ENCODE assay signal across 18 mouse cellular contexts in the genomic region with DNA sequence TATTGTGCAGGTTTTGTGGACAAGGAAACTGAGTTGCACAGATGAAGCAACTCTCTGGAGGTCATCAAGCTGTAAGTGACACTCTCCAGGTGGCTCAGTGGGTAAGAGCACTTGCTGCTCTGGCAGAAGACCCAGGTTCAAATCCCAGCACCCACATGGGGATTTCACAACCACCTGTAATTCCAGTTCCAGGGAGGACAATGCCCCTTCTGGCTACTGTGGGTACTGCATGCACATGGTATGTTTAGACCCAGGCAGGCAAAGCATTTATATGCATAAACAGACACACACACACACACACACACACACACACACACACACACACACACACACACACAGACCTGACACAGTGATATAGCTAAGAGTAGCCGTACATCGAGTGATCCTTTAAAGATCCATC.
A peak's percentile ranks its signal among the peaks of the same experiment; 100 is the strongest.
DNase-seq lines count a peak whose midpoint lies in the region; ATAC-seq and TF ChIP-seq lines count a peak whose summit lies in the region.
"Had no signal": no experiment of that assay in that cellular context is flagged by ENCODE, and none has a peak within 500 bp of the region (broad histone marks: within the 10 kb centered on the region; RNA-seq: fewer than 3 reads in every experiment).

No protein-coding gene starts in this region.

- no peak for TF ChIP-seq RAD21 in CH12.LX (IDR thresholded peaks at IDR 0.05; ENCODE audit: low read depth, low read length)

- TF ChIP-seq POLR2A in liver, adult 2 months (IDR thresholded peaks at IDR 0.05; ENCODE audit: extremely low read depth, insufficient read depth, low read length), result no peak
- TF ChIP-seq POLR2A in CH12.LX (IDR thresholded peaks at IDR 0.05; ENCODE audit: low read depth, low read length), result no peak
- TF ChIP-seq POLR2A in embryonic fibroblast, embryonic 13.5 days (IDR thresholded peaks at IDR 0.05; ENCODE audit: low read depth, low read length), result no peak

- peaks cover 8% of the 10 kb centered on the region for H3K4me1 ChIP-seq in liver, adult 2 months (ENCODE audit: control insufficient read depth, insufficient read depth, low read length)
- H3K4me1 ChIP-seq in liver, embryonic 12.5 days, result no peaks in the 10 kb centered on the region
- peaks cover 0 to 26% of the 10 kb centered on the region in 2 experiments; a peak in 2 of 4 replicates for H3K4me1 ChIP-seq in CH12.LX (ENCODE audit: control insufficient read depth in 1 of 2, insufficient read depth in 2 of 2)
- peaks cover 6% of the 10 kb centered on the region for H3K4me1 ChIP-seq in embryonic fibroblast, embryonic 13.5 days (ENCODE audit: control insufficient read depth, insufficient read depth, low read length)

- peak; percentile 21; the same call in 1 of the 2 replicates for TF ChIP-seq CTCF in liver, adult 2 months (IDR thresholded peaks at IDR 0.05; ENCODE audit: low read depth, low read length)
- TF ChIP-seq CTCF in CH12.LX (conservative IDR thresholded peaks at IDR 0.05 in 1 of 2, IDR thresholded peaks at IDR 0.05 in 1 of 2; ENCODE audit: low read depth in 2 of 2, low read length in 2 of 2), result peak; percentile 25 to 34; a peak in 2 of 4 replicates
- TF ChIP-seq CTCF in embryonic fibroblast, embryonic 13.5 days (IDR thresholded peaks at IDR 0.05; ENCODE audit: borderline replicate concordance, insufficient read depth, low read length), result no peak

- 100% methylated on average over 2 of the region's 2 CpGs for WGBS in liver, adult 2 months
- WGBS in liver, embryonic 12.5 days (ENCODE audit: insufficient replicate concordance), result 89% methylated on average over 2 of the region's 2 CpGs

- no peaks in the 10 kb centered on the region for H3K36me3 ChIP-seq in liver, adult 2 months (ENCODE audit: control insufficient read depth, insufficient read depth, low read length)
- no peaks in the 10 kb centered on the region for H3K36me3 ChIP-seq in liver, embryonic 12.5 days
- no peaks in the 10 kb centered on the region for H3K36me3 ChIP-seq in CH12.LX (replicated peaks in 1 of 2; ENCODE audit: control insufficient read depth in 1 of 2, insufficient read depth in 1 of 2, low read length in 1 of 2)
- H3K36me3 ChIP-seq: embryonic facial prominence, embryonic 13.5 days; heart, embryonic 15.5 days; lung, embryonic 15.5 days; neural tube, embryonic 13.5 days; stomach, embryonic 15.5 days had no signal

- H3K79me2 ChIP-seq in liver, adult 2 months (ENCODE audit: control insufficient read depth, insufficient read depth, low read length), result no peaks in the 10 kb centered on the region
- no peaks in the 10 kb centered on the region for H3K79me2 ChIP-seq in CH12.LX (replicated peaks; ENCODE audit: control insufficient read depth, extremely low read depth, insufficient read depth, poor library complexity, severe bottlenecking)

- H3K9ac ChIP-seq in liver, adult 2 months (ENCODE audit: low read depth, low read length), result no peak overlapping the region
- H3K9ac ChIP-seq in liver, embryonic 12.5 days, result no peak overlapping the region
- H3K9ac ChIP-seq in CH12.LX (ENCODE audit: insufficient read depth, low read depth), result no peak overlapping the region
- H3K9ac ChIP-seq: embryonic facial prominence, embryonic 13.5 days; forebrain, embryonic 13.5 days; heart, embryonic 15.5 days; lung, embryonic 15.5 days; neural tube, embryonic 13.5 days; stomach, embryonic 15.5 days had no signal

- no peak for ATAC-seq in CD4-positive, CD25-positive, alpha-beta regulatory T cell, adult 4 months
- ATAC-seq in liver, embryonic 12.5 days, result no peak
- ATAC-seq: forebrain, embryonic 13.5 days had no signal

- H3K9me3 ChIP-seq in liver, embryonic 12.5 days (replicated peaks), result no peaks in the 10 kb centered on the region
- H3K9me3 ChIP-seq in CH12.LX (replicated peaks; ENCODE audit: low read length), result no peaks in the 10 kb centered on the region
- H3K9me3 ChIP-seq: embryonic facial prominence, embryonic 13.5 days; forebrain, embryonic 13.5 days; heart, embryonic 15.5 days; lung, embryonic 15.5 days; neural tube, embryonic 13.5 days; stomach, embryonic 15.5 days had no signal

- no peaks in the 10 kb centered on the region for H3K27me3 ChIP-seq in liver, adult 2 months (ENCODE audit: control insufficient read depth, insufficient read depth, low read length)
- no peaks in the 10 kb centered on the region for H3K27me3 ChIP-seq in liver, embryonic 12.5 days (replicated peaks)
- H3K27me3 ChIP-seq in CH12.LX (replicated peaks), result no peaks in the 10 kb centered on the region
- H3K27me3 ChIP-seq: embryonic facial prominence, embryonic 13.5 days; forebrain, embryonic 13.5 days; heart, embryonic 15.5 days; lung, embryonic 15.5 days; neural tube, embryonic 13.5 days; stomach, embryonic 15.5 days had no signal

- in situ Hi-C loops in CH12.LX (cut with MboI; ENCODE audit: low pct_ligation_motif_present, low pct_unique_long_range_greater_than_20kb, low sequenced_read_pairs), result no loop called here

- DNase-seq in CD4-positive, CD25-positive, alpha-beta regulatory T cell, adult 2 months (ENCODE audit: low read depth, low spot score), result peak; percentile 45
- DNase-seq in liver, adult 2 months (ENCODE audit: extremely low read depth, low read depth, low spot score), result no peak
- no peak for DNase-seq in CH12.LX (ENCODE audit: extremely low read depth)
- no peak for DNase-seq in left cerebral cortex, adult 11 months (ENCODE audit: low spot score)
- DNase-seq in right cerebral cortex, postnatal 36 days (ENCODE audit: low spot score in 2 of 2), result no peak
- DNase-seq: cerebellum, adult 9-10 months; gastrocnemius, postnatal 14 days; kidney, postnatal 25 days; right cerebral cortex, postnatal 14 days had no signal

- H3K27ac ChIP-seq in liver, adult 2 months (replicated peaks; ENCODE audit: insufficient read depth, low read depth, low read length), result no peak overlapping the region
- H3K27ac ChIP-seq in liver, embryonic 12.5 days, result no peak overlapping the region
- no peak overlapping the region for H3K27ac ChIP-seq in CH12.LX (ENCODE audit: insufficient read depth, low read depth)
- H3K27ac ChIP-seq in embryonic fibroblast, embryonic 13.5 days (ENCODE audit: insufficient read depth, low read length), result peak overlapping the region; percentile 63; the same call in 1 of the 2 replicates
- H3K27ac ChIP-seq: embryonic facial prominence, embryonic 13.5 days; forebrain, embryonic 13.5 days; heart, embryonic 15.5 days; lung, embryonic 15.5 days; neural tube, embryonic 13.5 days; stomach, embryonic 15.5 days had no signal

- dilution Hi-C loops in CH12.LX (cut with MboI; ENCODE audit: extremely low pct_ligation_motif_present, extremely low pct_unique_long_range_greater_than_20kb, low sequenced_read_pairs), result no loop called here

- TF ChIP-seq EP300 in CH12.LX (IDR thresholded peaks at IDR 0.05; ENCODE audit: low read length), result no peak

- no peak overlapping the region for H3K4me3 ChIP-seq in liver, adult 2 months (ENCODE audit: insufficient read depth, low read depth, low read length)
- H3K4me3 ChIP-seq in liver, embryonic 12.5 days, result no peak overlapping the region
- no peak overlapping the region for H3K4me3 ChIP-seq in CH12.LX (replicated peaks in 1 of 3; ENCODE audit: low read depth in 2 of 3, low read length in 2 of 3, poor library complexity in 1 of 3)
- no peak overlapping the region for H3K4me3 ChIP-seq in embryonic fibroblast, embryonic 13.5 days (ENCODE audit: insufficient read depth, low read length)
- H3K4me3 ChIP-seq: embryonic facial prominence, embryonic 13.5 days; forebrain, embryonic 13.5 days; heart, embryonic 15.5 days; lung, embryonic 15.5 days; neural tube, embryonic 13.5 days; stomach, embryonic 15.5 days had no signal

- no peak overlapping the region for H3K4me2 ChIP-seq in liver, embryonic 12.5 days
- H3K4me2 ChIP-seq in CH12.LX (ENCODE audit: insufficient read depth, low read depth, poor library complexity, severe bottlenecking), result no peak overlapping the region
- H3K4me2 ChIP-seq: embryonic facial prominence, embryonic 13.5 days; forebrain, embryonic 13.5 days; heart, embryonic 15.5 days; lung, embryonic 15.5 days; neural tube, embryonic 13.5 days; stomach, embryonic 15.5 days had no signal

TF ChIP-seq in CH12.LX, 34 proteins besides CTCF, POLR2A, EP300 and RAD21:
- TF ChIP-seq RCOR1 (conservative IDR thresholded peaks at IDR 0.05; ENCODE audit: low read depth, low read length) (no peak), HCFC1 (IDR thresholded peaks at IDR 0.05; ENCODE audit: low read depth, low read length) (no peak), E2F4 (IDR thresholded peaks at IDR 0.05; ENCODE audit: insufficient replicate concordance, low read depth, low read length) (no peak), USF2 (conservative IDR thresholded peaks at IDR 0.05; ENCODE audit: low read depth, low read length) (no peak), BHLHE40 (IDR thresholded peaks at IDR 0.05; ENCODE audit: low read depth, low read length) (no peak), UBTF (IDR thresholded peaks at IDR 0.05; ENCODE audit: low read depth, low read length) (no peak), ETS1 (conservative IDR thresholded peaks at IDR 0.05; ENCODE audit: low read depth, low read length) (no peak), MAFK (IDR thresholded peaks at IDR 0.05; ENCODE audit: insufficient replicate concordance, low read length) (no peak), USF1 (IDR thresholded peaks at IDR 0.05; ENCODE audit: low read depth, low read length) (no peak), MAX (IDR thresholded peaks at IDR 0.05; ENCODE audit: low read length) (no peak), MAZ (IDR thresholded peaks at IDR 0.05; ENCODE audit: low read depth, low read length) (no peak), ZC3H11A (IDR thresholded peaks at IDR 0.05; ENCODE audit: low read depth, low read length) (no peak), NELFE (IDR thresholded peaks at IDR 0.05; ENCODE audit: low read depth, low read length) (no peak), MXI1 (IDR thresholded peaks at IDR 0.05; ENCODE audit: low read depth, low read length) (no peak), KAT2A (IDR thresholded peaks at IDR 0.05; ENCODE audit: insufficient replicate concordance, low read length) (no peak), TBP (conservative IDR thresholded peaks at IDR 0.05; ENCODE audit: low read depth, low read length) (no peak), SMC3 (IDR thresholded peaks at IDR 0.05; ENCODE audit: low read depth, low read length) (no peak), JUND (conservative IDR thresholded peaks at IDR 0.05; ENCODE audit: low read depth, low read length) (no peak), NRF1 (IDR thresholded peaks at IDR 0.05; ENCODE audit: low read depth, low read length) (no peak)
